Mouse (Mus musculus): ENCODE data around the gene Slc2a3. TPM values are rescaled to one million over a fixed set of nuclear protein-coding genes. Genes with fewer than 3 reads are reported as not detected.

Slc2a3 gene
- polyA plus RNA-seq, 1 experiment = 102 TPM

DNA sequence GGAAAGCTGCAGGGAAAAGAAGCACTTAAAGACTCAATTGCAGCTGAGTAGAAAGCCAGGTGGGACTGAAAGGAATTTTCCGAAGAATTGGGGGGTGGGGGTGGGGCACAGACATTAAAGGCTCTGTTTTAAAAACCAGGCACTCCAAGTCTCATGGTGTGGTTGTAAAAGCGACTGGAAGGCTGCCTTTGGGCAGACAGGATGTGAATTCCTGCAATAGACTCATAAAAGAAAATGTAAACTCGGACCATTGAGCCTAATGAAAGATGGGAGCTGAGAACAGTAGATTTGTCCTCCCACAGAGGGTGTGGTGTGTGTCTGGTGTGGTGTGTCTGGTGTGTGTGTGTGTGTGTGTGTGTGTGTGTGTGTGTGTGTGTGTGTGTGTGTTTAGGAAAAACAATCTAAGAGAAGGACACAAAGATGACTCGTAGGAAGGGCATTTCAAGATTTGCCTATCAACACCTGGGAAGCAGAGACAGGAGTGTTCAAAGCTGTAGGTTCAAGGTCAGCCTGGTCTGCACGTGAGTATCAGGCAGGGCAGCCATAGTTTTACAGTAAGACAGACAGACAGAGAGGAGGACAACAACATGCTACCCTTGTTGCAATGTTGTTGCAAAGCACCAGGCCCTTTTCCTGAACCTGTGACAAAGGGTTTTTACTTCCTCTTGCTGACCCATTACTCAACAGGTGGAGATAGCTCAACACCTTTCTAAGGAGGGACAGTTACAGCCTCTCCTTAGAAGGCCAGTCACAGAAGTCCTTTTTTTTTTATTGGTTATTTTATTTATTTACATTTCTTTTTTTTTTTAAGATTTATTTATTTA is 35.1 kb downstream of the Slc2a3 start:
- Histone ChIP-seq H3K4me3 (replicated peaks; ENCODE audit: insufficient read depth, low read depth, low read length) (no peak overlapping the region), H3K4me1 (ENCODE audit: control insufficient read depth, insufficient read depth, low read length) (peaks cover 30% of the 10 kb centered on the region), H3K27me3 (ENCODE audit: control insufficient read depth, insufficient read depth, low read length) (no peaks in the 10 kb centered on the region), H3K27ac (ENCODE audit: insufficient read depth, low read length) (peak overlapping the region; percentile 42; the same call in 1 of the 2 replicates)
- no peak for TF ChIP-seq CTCF (IDR thresholded peaks at IDR 0.05; ENCODE audit: borderline replicate concordance, insufficient read depth, low read depth, low read length)
- TF ChIP-seq POLR2A (IDR thresholded peaks at IDR 0.05; ENCODE audit: borderline replicate concordance, insufficient read depth, low read length) = no peak
- WGBS = 58% methylated on average over 5 of the region's 5 CpGs
- no peak for DNase-seq

DNA sequence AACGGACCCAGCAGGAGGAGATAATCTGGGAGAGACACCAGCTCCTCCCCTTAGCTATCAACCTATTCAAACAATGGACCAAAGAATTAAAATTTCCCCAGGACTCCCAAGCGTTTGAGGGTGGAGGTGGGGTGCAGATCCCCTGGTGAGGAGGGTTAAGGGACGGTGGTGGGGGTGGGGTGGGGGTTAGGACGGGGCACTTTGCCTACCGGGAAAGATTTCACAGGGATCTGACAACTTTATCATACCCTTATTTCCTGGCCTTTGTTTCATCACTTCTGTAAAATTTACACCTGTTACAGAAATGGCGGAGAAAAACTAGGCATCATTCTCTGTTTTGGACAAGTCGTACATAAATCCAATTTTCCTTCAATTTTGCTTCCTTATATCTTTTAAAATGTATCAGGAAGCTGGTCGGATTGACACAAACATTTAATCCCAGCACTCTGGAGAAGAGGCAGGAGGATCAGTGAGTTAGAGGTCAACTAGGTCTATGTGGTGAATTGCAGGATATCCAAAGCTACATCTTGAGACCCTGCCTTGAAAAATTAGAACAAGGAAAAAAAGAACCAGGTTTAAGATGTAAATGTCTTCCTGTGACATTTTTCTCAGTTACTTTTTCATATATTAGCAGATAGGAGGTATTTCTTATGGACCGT is 36.0 kb downstream of the Slc2a3 start:
- peak overlapping the region; percentile 89 for H3K27ac ChIP-seq (ENCODE audit: insufficient read depth, low read length)
- H3K27me3 ChIP-seq (ENCODE audit: control insufficient read depth, insufficient read depth, low read length) = no peaks in the 10 kb centered on the region
- TF ChIP-seq POLR2A (IDR thresholded peaks at IDR 0.05; ENCODE audit: borderline replicate concordance, insufficient read depth, low read length) = no peak
- no peak for TF ChIP-seq CTCF (IDR thresholded peaks at IDR 0.05; ENCODE audit: borderline replicate concordance, insufficient read depth, low read depth, low read length)
- DNase-seq = no peak
- H3K4me3 ChIP-seq (replicated peaks; ENCODE audit: insufficient read depth, low read depth, low read length) = peak overlapping the region; percentile 73
- H3K4me1 ChIP-seq (ENCODE audit: control insufficient read depth, insufficient read depth, low read length) = peaks cover 25% of the 10 kb centered on the region
- 35% methylated on average over 9 of the region's 9 CpGs for WGBS

DNA sequence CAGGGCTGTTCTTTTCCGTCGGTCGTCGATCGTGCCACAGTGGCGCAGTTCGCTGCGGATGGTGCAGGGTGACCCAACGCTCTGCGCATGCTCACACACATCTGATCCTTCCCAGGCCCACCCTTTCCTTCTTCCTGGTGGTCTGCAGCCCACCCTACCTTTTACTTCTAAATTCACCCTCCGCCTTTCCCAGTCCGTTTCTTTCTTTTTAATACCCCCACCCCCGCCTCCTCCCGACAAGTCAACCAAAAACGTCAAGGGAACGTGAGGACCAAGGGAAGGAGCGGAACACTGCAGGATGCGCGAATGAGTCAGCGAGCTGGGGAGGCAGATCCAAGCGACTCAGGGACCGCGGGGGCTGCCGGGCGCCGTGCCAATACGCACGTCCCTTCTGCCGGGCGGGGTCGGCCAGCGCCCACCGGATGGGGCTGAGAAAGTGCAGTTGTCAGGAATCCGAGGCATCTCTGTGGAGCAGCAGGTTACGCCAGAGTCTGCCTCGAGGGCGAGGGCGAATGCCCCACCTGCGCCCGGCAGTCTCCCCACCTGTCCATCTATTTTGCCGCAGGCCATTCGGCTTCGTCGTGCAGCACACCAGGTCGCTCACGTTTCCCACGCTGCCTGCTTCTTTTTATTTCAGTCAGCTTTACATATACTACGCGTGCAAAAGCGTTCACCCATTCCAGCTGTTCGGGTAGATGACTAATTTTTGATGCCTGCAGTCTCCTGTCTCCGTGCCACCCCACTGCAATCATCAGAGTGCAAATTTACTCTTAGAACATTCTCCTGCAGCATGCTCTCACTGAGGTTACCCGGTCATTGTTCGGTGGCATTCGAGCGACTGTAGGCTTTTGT is 36.8 kb downstream of the Slc2a3 start:
- TF ChIP-seq POLR2A (IDR thresholded peaks at IDR 0.05; ENCODE audit: borderline replicate concordance, insufficient read depth, low read length) (peak; percentile 71), CTCF (IDR thresholded peaks at IDR 0.05; ENCODE audit: borderline replicate concordance, insufficient read depth, low read depth, low read length) (no peak)
- under 1% methylated on average over 56 of the region's 56 CpGs for WGBS
- peak; percentile 83 to 87 for DNase-seq
- Histone ChIP-seq H3K4me3 (replicated peaks; ENCODE audit: insufficient read depth, low read depth, low read length) (peak overlapping the region; percentile 73), H3K4me1 (ENCODE audit: control insufficient read depth, insufficient read depth, low read length) (peaks cover 17% of the 10 kb centered on the region; the same call in 1 of the 2 replicates), H3K27ac (ENCODE audit: insufficient read depth, low read length) (peak overlapping the region; percentile 89), H3K27me3 (ENCODE audit: control insufficient read depth, insufficient read depth, low read length) (no peaks in the 10 kb centered on the region)

DNA sequence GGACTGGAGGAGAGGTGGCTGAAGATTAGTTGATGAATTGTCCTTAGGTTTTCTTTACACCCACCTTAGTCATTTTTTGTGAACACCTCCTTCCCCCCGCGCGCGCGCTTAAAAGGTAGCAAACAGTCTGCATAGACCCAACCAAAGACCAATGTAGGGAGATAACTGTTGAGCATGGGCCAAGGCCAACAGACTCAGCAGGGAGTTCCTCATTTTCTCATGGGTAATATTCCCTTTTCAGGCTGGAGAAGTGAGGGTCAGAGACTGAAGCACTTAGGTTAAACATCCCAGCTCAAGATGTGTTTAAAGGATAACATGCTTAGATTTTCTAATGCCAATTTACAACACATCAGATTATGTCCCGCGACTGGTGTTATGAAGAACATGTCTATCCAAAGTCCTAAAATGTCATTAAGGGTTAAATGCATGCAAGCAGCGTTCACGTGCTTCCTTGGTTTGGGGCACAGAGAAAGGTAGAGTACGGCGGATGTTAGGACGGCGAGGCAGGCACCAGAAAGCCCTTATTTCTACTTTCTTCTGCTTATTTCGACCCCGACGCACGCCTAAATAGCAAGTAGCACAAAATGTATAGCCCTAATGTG is 37.5 kb downstream of the Slc2a3 start:
- Histone ChIP-seq H3K27me3 (ENCODE audit: control insufficient read depth, insufficient read depth, low read length) (no peaks in the 10 kb centered on the region), H3K4me3 (replicated peaks; ENCODE audit: insufficient read depth, low read depth, low read length) (peak overlapping the region; percentile 73), H3K4me1 (ENCODE audit: control insufficient read depth, insufficient read depth, low read length) (peaks cover 13% of the 10 kb centered on the region; the same call in 1 of the 2 replicates), H3K27ac (ENCODE audit: insufficient read depth, low read length) (peak overlapping the region; percentile 89)
- TF ChIP-seq CTCF (IDR thresholded peaks at IDR 0.05; ENCODE audit: borderline replicate concordance, insufficient read depth, low read depth, low read length) (no peak), POLR2A (IDR thresholded peaks at IDR 0.05; ENCODE audit: borderline replicate concordance, insufficient read depth, low read length) (no peak)
- peak in 1 of 2 experiments; percentile 42 for DNase-seq
- 35% methylated on average over 17 of the region's 17 CpGs for WGBS

DNA sequence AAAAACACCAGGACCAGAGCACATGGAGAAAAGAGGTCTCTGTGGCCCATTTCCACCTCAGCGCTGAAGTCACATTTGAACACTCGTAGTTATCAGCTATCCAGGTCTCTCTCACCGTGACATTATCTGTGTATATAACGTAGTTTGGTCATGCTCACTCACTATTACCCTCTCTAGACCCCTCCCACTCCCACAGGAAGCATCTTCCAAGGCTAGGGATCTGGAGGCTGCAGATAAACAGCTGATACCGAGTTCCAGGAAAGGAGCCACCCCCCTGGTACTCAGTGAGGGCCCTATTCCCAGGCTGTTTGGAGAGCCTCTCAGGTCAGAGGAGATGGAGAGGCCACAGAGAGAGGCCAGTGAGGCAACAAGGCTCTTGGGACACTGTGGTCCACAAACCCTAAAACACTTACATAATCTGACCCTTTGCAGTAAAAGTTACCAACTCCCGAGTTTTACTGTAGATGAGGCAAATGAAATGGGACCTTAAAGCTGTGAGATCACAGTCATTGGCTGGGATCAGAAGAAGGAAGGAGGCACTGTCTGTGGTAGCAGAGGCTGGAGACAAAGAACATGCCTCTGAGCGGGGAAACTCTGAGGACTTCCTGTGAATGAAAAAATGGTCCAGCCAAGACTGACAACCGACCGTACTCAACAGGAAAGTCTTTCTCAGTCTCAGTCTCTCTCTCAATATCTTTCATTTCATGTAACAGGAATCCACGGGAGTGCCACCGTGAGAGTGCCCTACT is 38.3 kb downstream of the Slc2a3 start:
- Histone ChIP-seq H3K4me3 (replicated peaks; ENCODE audit: insufficient read depth, low read depth, low read length) (no peak overlapping the region), H3K27me3 (ENCODE audit: control insufficient read depth, insufficient read depth, low read length) (no peaks in the 10 kb centered on the region), H3K4me1 (ENCODE audit: control insufficient read depth, insufficient read depth, low read length) (peaks cover 7% of the 10 kb centered on the region; the same call in 1 of the 2 replicates), H3K27ac (ENCODE audit: insufficient read depth, low read length) (0 out of 2 replicates have a peak overlapping the region, but pooled peaks have one; percentile 33)
- no peak for TF ChIP-seq POLR2A (IDR thresholded peaks at IDR 0.05; ENCODE audit: borderline replicate concordance, insufficient read depth, low read length)
- TF ChIP-seq CTCF (IDR thresholded peaks at IDR 0.05; ENCODE audit: borderline replicate concordance, insufficient read depth, low read depth, low read length) = no peak
- WGBS = 81% methylated on average over 11 of the region's 11 CpGs
- no peak for DNase-seq

DNA sequence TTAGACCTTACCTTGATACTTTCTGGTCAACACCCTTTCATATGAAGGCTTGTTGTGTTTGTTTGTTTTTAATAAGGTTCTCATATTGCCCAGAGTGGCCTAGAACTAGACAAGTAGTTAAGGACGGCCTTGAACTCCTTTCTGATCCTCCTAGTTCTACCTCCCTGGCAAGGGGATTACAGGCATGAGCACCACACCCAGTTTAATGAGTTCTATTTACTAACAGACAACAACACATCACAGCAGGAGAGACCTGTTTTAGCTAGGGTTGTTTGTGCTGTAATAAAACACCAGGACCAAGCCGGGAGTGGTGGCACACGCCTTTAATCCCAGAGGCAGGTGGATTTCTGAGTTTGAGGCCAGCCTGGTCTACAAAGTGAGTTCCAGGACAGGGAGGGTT is 39.0 kb downstream of the Slc2a3 start:
- TF ChIP-seq CTCF (IDR thresholded peaks at IDR 0.05; ENCODE audit: borderline replicate concordance, insufficient read depth, low read depth, low read length) (no peak), POLR2A (IDR thresholded peaks at IDR 0.05; ENCODE audit: borderline replicate concordance, insufficient read depth, low read length) (no peak)
- 95% methylated on average over 3 of the region's 3 CpGs for WGBS
- no peak for DNase-seq
- Histone ChIP-seq H3K27me3 (ENCODE audit: control insufficient read depth, insufficient read depth, low read length) (no peaks in the 10 kb centered on the region), H3K4me1 (ENCODE audit: control insufficient read depth, insufficient read depth, low read length) (peaks cover 2% of the 10 kb centered on the region; the same call in 1 of the 2 replicates), H3K4me3 (replicated peaks; ENCODE audit: insufficient read depth, low read depth, low read length) (no peak overlapping the region), H3K27ac (ENCODE audit: insufficient read depth, low read length) (no peak overlapping the region)

All from cerebellum, adult 2 months (tissue).